Mouse (Mus musculus) spleen, postnatal 36 days (tissue): ENCODE data around the gene Primpol.
"Not testable (repeated sequence)": the region's sequence is repeated elsewhere in the genome, so short reads cannot be mapped to it uniquely, and the experiment has no call there.

Experiments
- DNase-seq, 2 experiments: peaks; one replicate each; pipeline ENCODE4 v3.0.0; 2022; ENCODE audit warnings: low spot score in 2 of 2, mixed read lengths in 1 of 2

Gene Primpol

DNA sequence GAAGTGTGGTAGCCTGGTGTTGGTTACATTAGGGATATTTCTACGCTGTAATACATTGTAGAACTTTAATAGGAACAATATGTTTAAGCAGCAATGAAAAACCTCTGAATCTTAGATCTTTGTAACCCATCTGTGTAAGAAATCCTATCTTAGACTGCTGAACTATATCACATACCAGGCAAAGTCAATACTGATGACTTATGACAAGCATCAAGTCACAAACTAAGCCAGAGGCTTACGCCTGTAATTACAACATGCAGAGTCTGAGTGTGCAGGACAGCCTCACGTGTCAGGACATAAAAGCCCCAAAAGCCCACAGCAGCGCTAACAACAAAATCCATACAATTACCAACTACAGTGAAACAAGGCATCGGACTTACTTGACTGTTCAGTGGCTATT is 13.4 kb downstream of the Primpol start:
- no peak for DNase-seq

DNA sequence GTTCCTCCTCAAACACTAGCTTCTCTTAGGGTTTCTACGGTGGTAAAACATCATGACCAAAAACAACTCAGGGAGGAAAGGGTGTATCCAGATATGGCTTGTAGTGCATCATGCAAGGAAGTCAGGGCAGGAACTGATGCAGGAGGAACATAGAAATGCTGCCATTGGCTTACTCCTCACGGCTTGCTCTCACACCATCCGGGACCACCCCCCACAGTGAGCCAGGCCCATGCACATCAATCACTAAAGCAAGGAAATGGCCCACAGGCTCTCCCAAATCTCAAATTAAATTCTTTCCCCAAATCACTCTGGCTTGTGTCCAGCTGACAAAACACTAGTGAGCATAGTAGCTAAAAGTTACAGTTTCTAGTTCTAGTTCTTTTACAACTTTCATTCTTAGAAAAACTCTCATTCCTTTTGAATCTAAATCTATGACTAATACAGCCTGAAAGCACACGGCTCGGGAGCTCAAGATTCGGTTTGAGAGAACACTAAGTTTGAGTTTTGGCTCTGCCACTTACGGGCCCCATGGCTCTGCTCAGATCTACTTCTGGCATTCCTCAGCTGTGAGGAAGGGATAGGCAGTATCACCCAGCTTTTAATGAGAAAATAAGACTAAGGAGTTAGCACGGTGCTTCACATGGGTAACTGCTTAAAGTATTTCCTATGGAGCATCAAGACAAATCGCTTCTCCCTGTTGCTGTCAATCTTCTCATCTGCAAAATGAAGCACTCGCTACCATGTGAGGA is 15.9 kb downstream of the Primpol start:
- no peak for DNase-seq

GRCm38 (mm10) chr8:46599314-46599904 is 17.6 kb downstream of the Primpol start:
- DNase-seq, result no peak

GRCm38 (mm10) chr8:46598753-46599152 is 18.3 kb downstream of the Primpol start:
- DNase-seq, result no peak

GRCm38 (mm10) chr8:46598114-46598513 is 18.9 kb downstream of the Primpol start:
- DNase-seq, result no peak

DNA sequence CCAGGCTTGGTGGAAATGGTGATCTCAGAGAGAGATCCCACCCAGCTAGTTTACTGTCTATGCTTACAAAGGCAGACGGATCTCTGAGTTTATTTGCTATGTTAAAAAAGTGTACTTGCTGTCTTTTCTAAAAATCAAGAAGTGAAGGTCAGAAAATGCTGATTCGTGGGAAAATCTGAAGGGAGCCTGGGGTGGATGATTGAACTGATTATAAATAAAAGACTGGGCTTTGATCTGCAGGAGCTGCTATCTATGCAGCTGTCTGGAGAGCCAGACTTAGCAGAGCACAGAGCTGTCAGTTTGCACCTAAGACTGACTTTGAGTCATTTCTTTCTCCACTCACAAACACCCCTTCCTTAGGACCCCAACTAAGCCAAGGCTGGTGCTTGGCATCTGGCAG is 19.6 kb downstream of the Primpol start:
- no peak for DNase-seq

- DNase-seq, result no peak
Measured at GRCm38 (mm10) chr8:46596530-46596929, 20.5 kb downstream of the Primpol start.

- DNase-seq, result peak; percentile 59 to 69
Measured at GRCm38 (mm10) chr8:46595593-46595992, 21.4 kb downstream of the Primpol start.

GRCm38 (mm10) chr8:46593772-46594171 is 23.2 kb downstream of the Primpol start:
- DNase-seq, result no peak

GRCm38 (mm10) chr8:46593067-46593466 is 23.9 kb downstream of the Primpol start:
- no peak for DNase-seq

DNA sequence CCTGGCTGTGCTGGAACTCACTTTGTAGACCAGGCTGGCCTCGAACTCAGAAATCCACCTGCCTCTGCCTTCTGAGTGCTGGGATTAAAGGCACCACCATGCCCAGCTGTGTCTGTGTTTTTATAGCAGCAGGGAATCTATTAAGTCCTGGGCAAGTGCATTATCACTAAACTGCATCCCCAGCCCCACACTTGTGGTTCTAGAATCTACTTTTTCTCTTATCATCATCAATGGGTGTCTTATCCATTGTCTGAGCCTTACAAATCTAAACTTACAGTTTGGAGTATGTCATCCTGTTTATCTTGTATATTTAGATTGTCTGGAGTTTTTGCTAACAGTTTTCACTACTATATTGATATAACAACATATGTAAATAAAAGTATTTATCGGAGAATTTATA is 28.3 kb downstream of the Primpol start:
- no peak for DNase-seq

DNA sequence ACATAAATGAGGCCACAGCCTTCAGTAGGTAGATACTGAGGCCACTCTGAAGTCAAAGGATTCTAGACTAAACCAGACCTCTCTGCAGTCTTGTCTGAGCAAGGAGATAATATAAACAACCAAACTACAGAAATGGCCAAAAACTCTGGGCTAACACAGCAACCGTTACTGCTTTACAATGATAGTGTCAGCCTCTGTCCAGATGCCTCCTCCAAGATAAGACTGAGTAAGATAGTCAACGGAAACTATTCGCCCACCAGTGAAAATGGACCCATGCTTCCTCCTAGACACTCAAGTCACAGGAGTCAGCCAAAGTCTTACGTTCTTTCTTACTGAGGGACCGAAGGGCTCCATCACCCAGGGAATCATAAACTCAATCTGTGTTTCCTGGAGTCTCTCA is 29.1 kb downstream of the Primpol start:
- DNase-seq, result no peak

GRCm38 (mm10) chr8:46585576-46585975 is 31.4 kb downstream of the Primpol start:
- no peak for DNase-seq

DNA sequence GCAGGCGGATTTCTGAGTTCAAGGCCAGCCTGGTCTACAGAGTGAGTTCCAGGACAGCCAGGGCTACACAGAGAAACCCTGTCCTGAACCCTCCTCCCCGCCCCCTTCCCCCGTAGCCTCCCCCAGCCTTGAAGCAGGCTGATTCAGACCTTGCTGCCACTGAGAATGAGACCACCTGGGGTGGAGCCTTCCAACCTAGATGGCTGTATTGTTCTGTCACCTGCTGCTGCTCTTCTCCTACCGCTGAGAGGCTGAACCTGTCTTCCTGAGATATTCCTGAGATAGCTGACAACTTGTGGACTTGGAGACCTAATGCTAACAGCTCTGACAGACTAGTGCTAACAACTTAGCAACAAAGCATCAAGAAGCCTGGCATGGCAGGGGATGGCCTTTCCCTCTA is 32.7 kb downstream of the Primpol start:
- DNase-seq, result not testable (repeated sequence)

- no peak for DNase-seq
Measured at GRCm38 (mm10) chr8:46578794-46579193, 38.2 kb downstream of the Primpol start.

GRCm38 (mm10) chr8:46573964-46574363 is 43.0 kb downstream of the Primpol start:
- no peak for DNase-seq

GRCm38 (mm10) chr8:46573446-46573845 is 43.6 kb downstream of the Primpol start:
- DNase-seq, result no peak

DNA sequence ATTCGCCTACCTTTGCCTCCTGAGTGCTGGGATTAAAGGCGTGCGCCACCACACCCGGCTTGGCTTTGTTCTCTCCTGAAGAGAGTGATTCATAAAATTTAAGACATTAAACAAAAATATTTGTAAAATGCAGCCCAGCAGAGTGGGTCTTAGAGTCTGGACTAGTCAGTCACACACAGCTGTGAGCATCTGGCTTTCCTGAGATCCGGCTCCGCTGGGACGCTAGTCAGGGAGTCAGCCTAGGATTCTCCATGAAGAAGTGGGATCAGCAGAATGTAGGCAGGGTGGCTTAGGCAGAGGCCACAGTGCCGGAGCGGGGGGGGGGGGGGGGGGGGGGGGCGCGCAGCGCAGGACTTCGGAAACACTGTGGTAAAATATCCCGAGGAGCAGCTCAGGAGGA is 46.3 kb downstream of the Primpol start:
- no peak for DNase-seq

DNA sequence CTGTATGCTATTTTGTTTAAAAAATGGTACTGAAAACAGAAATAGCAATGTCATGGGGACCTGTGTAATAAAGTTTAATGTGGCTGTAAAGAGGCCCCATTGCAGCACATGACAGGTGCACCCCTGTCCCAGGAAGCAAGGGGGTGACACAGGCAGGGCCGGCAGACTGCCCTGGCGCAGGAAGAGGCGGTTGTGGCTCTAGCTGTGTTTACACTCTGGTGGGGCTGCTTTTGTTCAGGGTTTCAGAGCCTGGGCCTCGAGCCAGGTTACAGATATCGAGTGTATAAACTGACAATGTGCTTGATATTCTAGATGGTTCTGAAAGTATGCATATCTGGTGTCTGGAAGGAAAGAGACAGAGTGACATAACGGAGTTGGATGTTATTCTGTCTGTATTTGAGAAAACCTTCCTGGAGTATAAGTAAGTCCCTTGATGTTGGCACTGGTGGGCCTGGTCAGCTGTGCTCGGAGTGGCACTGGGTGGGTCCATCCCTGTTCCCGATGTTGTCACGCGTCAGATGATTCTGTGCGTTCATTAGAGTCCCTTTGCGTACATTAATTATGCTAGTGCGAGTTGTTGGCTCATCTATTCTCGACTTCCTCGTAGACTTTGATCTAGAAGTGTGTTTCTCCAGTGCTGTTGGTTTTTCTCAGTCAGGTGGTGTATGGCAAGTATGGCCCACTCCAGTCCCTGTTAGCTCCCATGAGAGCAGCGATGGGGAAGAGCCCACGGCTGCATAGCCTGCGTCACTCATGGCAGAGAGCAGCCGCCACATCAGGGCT is 47.2 kb downstream of the Primpol start:
- DNase-seq, result no peak

DNA sequence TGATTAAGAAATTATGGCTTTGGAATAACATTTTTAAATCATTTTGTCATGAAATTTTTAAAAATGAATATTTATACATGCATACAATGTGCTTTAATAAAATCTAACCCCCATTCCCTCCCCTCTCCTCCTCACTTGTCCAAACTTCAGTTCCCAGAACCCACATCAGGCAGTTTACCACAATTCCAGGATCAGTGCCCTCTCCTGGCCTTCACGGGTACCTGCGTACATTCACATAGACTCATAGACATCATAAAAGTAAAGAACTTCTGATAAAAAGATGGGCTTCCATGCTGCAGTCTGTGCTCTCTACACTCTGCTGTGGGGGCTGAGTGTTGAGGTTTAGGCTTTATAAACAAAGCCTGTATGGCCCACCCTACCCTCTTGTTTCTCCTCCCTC is 48.1 kb downstream of the Primpol start:
- no peak for DNase-seq

DNA sequence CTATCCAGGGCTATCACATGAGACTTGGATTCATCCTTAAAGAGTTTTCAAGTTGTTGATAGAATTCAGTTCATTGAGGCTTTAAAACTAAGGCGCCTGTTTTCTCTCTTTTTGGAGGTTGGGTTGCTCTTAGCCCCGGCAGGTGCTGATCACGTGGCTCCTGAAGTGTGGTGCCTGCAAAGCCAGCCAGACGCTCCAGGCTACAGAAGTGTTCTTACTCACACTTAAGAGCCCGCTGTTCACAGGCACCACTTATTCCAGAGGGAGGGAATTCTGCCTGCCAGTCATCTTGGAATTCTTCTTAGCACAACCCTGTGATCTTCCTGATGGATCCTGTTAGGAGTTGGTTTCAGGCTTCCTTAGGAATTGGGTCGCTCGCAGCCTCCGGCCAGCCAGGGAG is 49.1 kb downstream of the Primpol start:
- DNase-seq, result no peak

- DNase-seq, result no peak
Measured at GRCm38 (mm10) chr8:46566914-46567529, 50.0 kb downstream of the Primpol start.
